Mouse (Mus musculus) adipocyte (in vitro differentiated cells): ENCODE results near the gene Dld.

ENCODE experiments used
- DNase-seq: peaks from one replicate; pipeline ENCODE4 v3.0.0-alpha.2; 2016; ENCODE audit warnings: low spot score

Dld gene

DNA sequence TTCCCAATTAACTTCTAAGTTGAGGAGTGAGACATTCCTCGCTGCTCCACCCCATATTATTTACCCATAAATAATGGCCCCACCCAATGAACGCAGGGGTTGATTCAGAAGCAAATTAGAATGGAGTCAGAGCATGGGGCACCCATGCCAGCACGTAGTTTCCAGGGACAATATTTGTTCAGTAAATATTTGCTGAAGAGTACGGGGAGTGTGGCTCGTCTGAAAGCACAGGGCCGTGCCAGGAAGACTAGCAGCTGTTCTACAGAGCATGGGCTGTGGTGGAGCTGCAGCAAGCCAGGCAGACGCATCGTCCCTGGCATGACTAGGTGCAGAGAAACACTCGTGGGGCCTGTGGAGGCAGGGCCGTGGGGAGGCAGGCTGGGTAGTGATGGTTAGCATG is 56.7 kb downstream of the Dld start:
- DNase-seq: no peak

DNA sequence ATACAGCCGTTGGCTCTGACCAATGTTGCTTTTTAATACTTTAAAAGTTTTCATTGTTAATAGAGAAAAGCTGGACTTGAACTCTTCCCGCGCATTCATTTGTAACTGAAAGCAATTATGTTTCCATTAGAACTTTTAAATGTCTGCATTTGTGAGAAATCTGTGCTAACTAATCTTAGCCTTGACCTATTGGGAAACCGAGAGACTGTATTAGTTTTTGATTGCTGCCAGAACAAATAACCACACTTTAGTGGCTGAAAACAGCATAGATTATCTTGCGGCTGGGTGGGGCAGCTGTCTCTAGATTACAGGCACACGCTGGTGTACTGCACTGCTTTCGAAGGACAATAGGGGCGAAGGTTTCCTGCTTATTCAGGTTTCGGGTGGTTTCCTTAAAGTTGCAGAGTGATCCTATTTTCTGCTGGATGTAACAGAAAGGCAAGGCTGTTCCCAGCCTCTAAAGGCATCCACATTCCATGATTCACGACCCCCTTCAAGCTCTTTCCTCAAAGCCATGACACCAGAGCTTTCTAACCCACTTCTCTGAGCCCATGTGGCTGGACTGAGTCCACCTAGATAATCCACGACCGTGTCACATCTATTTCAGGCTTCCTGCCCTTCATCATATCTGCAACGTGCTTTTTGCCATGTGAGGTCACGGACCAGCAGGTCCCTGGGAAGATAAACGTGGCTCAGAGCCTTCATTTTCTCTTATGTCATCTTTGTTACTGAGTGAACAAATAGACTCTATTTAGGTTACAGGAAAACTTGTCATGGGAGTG is 57.7 kb downstream of the Dld start:
- DNase-seq: no peak

DNA sequence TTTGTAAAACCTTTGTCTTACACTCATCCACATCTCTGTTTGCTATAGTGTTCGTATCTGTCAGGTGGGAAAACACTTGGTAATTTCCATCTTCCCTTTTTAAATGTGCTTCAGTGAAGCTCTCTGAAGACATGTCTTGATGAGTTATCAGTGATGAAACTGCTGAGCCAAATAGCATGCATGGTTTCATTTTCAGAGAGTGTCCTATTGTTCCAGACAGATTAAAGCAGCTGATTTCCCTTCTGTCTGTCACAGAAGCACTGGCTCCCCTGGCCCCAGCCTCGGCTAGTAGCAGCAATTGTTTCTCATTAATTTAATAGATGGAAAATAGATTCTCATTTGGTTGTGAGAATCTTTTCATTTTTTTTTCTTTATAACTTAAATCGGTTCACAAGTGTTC is 60.3 kb downstream of the Dld start:
- DNase-seq: no peak

DNA sequence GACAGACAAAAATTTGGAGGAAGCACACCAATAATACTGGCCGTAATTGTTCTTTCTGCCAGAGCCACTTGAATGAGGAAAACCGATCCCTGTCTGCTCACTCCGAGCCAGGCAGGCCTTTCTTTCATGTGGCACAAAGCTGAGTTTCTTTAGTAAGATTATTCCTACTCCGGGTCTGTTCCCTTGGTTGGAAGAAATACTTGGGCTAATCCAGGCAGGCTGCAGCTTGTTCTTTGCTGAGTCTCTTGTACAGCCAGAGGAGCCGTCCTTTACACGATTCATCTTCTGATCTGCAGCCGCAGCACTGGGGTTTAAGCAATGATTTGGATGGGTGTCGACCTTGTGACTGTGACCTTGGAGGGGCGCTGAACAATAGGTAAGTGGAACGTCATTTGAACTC is 62.2 kb downstream of the Dld start:
- DNase-seq: no peak

DNA sequence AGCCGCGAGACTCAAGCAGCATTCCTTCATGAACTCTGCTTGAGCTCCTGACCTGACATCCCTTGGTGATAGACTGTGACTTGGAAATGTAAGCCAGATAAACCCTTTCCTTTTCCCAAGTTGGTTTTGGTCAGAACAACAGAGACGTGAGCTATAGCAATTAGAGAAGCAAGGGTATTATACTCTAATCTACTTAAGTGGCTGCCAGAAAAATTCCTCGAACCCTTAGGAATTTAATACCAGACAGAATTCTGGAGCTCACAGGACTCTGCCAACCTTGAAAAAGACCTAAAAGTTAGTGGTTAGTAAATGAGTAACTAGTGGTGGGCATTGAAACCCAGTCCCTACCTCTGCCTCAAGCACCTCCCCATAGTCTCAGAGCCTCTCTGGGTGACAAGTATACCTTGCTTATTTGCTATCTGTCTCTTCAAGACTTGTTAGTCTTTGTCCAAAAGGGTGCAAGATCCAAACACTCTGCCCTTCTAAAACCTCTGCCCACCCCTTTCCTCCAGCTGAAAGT is 67.6 kb downstream of the Dld start:
- no peak for DNase-seq

DNA sequence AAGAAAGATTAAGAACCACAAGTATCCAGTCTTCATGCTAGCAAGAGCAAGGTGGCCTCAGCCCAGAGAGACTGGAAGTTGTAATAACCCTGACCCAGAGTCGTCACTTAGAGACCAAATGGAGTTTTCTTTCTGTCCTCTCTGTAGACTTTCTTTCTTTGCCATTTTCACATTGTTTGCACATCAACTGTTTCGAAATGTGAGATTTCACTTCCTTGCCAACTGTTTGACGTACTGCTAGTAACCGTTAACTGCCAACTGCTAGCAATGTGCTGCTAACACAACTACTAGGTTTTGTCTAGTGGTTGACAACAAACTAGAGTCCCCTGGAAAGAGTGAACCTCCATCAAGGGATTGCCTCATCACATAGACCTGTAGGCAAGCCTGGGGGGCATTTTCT is 68.1 kb downstream of the Dld start:
- peak; percentile 77 for DNase-seq

DNA sequence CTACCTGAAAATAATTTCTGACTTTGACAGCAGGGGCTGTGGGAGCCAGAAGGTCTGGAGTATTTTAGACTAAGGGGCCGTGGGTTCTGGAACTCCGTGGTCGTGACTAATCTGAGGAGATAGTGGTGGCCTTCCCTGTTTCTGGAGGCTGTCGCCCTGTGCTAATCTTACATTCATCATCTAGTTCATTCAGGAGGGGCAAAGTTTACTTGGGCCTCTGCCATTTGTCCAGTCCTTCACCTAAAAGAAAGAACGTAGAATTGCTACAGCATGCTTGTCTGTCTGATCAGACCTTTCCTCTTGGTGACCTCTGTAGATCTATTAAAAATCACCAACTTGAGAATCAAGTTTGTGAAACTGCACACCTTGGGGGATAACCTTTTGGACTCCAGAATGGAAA is 69.0 kb downstream of the Dld start:
- no peak for DNase-seq
